Mouse (Mus musculus): ENCODE data around the gene Gpatch4. TPM values are rescaled to one million over a fixed set of nuclear protein-coding genes. Genes with fewer than 3 reads are reported as not detected.

Gpatch4 gene
- polyA plus RNA-seq, 1 experiment from 2014 or later: 34.6 TPM

- peak; percentile 26 for DNase-seq (ENCODE audit: low spot score)
Measured at GRCm38 (mm10) chr3:88030608-88031395, 12.1 kb upstream of the Gpatch4 start.

GRCm38 (mm10) chr3:88033506-88033905, 9.4 kb upstream of the Gpatch4 start:
- no peak for DNase-seq (ENCODE audit: low spot score)

GRCm38 (mm10) chr3:88035561-88036293, 7.2 kb upstream of the Gpatch4 start:
- DNase-seq (ENCODE audit: low spot score): no peak

GRCm38 (mm10) chr3:88049532-88049931, 6.6 kb downstream of the Gpatch4 start:
- no peak for DNase-seq (ENCODE audit: low spot score)

- no peak for DNase-seq (ENCODE audit: low spot score)
Measured at GRCm38 (mm10) chr3:88057030-88057429, 14.1 kb downstream of the Gpatch4 start.

GRCm38 (mm10) chr3:88057902-88058696, 15.2 kb downstream of the Gpatch4 start, which contains the start of gene Naxe:
Gene Naxe (minus strand): TSS chr3:88058495.
- peak; percentile 86 for DNase-seq (ENCODE audit: low spot score)

GRCm38 (mm10) chr3:88068386-88068785, 25.5 kb downstream of the Gpatch4 start:
- no peak for DNase-seq (ENCODE audit: low spot score)

GRCm38 (mm10) chr3:88071783-88072182, 28.9 kb downstream of the Gpatch4 start:
- peak; percentile 76 for DNase-seq (ENCODE audit: low spot score)

- DNase-seq (ENCODE audit: low spot score): no peak
Measured at GRCm38 (mm10) chr3:88073631-88074030, 30.7 kb downstream of the Gpatch4 start.

- no peak for DNase-seq (ENCODE audit: low spot score)
Measured at GRCm38 (mm10) chr3:88074351-88074750, 31.4 kb downstream of the Gpatch4 start.

GRCm38 (mm10) chr3:88074766-88075165, 31.9 kb downstream of the Gpatch4 start:
- no peak for DNase-seq (ENCODE audit: low spot score)

- no peak for DNase-seq (ENCODE audit: low spot score)
Measured at GRCm38 (mm10) chr3:88077441-88077840, 34.5 kb downstream of the Gpatch4 start.

GRCm38 (mm10) chr3:88078204-88078603, 35.3 kb downstream of the Gpatch4 start, which contains the start of gene Ttc24:
Gene Ttc24 (minus strand): TSS chr3:88078304.
- no peak for DNase-seq (ENCODE audit: low spot score)

- peak; percentile 88 for DNase-seq (ENCODE audit: low spot score)
Measured at GRCm38 (mm10) chr3:88081345-88082223, 38.7 kb downstream of the Gpatch4 start, which contains the start of gene Iqgap3. Gene Iqgap3 (plus strand): TSS chr3:88081971.

- no peak for DNase-seq (ENCODE audit: low spot score)
Measured at GRCm38 (mm10) chr3:88082224-88082618, 39.3 kb downstream of the Gpatch4 start.

GRCm38 (mm10) chr3:88082663-88083062, 39.8 kb downstream of the Gpatch4 start:
- DNase-seq (ENCODE audit: low spot score): no peak

- no peak for DNase-seq (ENCODE audit: low spot score)
Measured at GRCm38 (mm10) chr3:88084001-88084400, 41.1 kb downstream of the Gpatch4 start.

GRCm38 (mm10) chr3:88085459-88085858, 42.6 kb downstream of the Gpatch4 start:
- no peak for DNase-seq (ENCODE audit: low spot score)

GRCm38 (mm10) chr3:88087688-88088087, 44.8 kb downstream of the Gpatch4 start:
- peak; percentile 59 for DNase-seq (ENCODE audit: low spot score)

GRCm38 (mm10) chr3:88090106-88090505, 47.2 kb downstream of the Gpatch4 start:
- no peak for DNase-seq (ENCODE audit: low spot score)
